ENCODE assay signal across 11 mouse cellular contexts in genomic region chr4:128948137-128948674, GRCm38 (mm10). TPM values are rescaled to one million over a fixed set of nuclear protein-coding genes. Genes with fewer than 3 reads are reported as not detected.
DNase-seq lines count a peak whose midpoint lies in the region; ATAC-seq and TF ChIP-seq lines count a peak whose summit lies in the region.
"Had no signal": no experiment of that assay in that cellular context is flagged by ENCODE, and none has a peak within 500 bp of the region (broad histone marks: within the 10 kb centered on the region; RNA-seq: fewer than 3 reads in every experiment).

No protein-coding gene starts in this region.

- no peaks in the 10 kb centered on the region for H3K9me3 ChIP-seq in heart, embryonic 11.5 days (replicated peaks; ENCODE audit: control insufficient read depth, low read length)
- H3K9me3 ChIP-seq in neural tube, embryonic 11.5 days (ENCODE audit: control insufficient read depth, low read length) = no peaks in the 10 kb centered on the region
- H3K9me3 ChIP-seq: embryonic facial prominence, embryonic 15.5 days; liver, embryonic 15.5 days; stomach, embryonic 15.5 days had no signal

- peak in 1 of 2 experiments; percentile 28 for DNase-seq in heart, adult 2 months
- DNase-seq in right cerebral cortex, postnatal 14 days = peak; percentile 58
- no peak for DNase-seq in right cerebral cortex, postnatal 36 days (ENCODE audit: low spot score in 2 of 2)
- DNase-seq in brain, adult 2 months (ENCODE audit: low read depth, low spot score) = peak; percentile 71
- DNase-seq in neural tube, embryonic 11.5 days (ENCODE audit: low spot score) = peak; percentile 69
- DNase-seq in Muller cell, postnatal 12 days (ENCODE audit: inconsistent ontology term) = no peak

- H3K4me3 ChIP-seq in heart, adult 2 months = no peak overlapping the region
- H3K4me3 ChIP-seq in heart, embryonic 11.5 days (ENCODE audit: low read depth, low read length) = no peak overlapping the region
- H3K4me3 ChIP-seq in neural tube, embryonic 11.5 days (ENCODE audit: low read depth, low read length) = no peak overlapping the region
- H3K4me3 ChIP-seq: embryonic facial prominence, embryonic 15.5 days; liver, embryonic 15.5 days; stomach, embryonic 15.5 days had no signal

- H3K79me2 ChIP-seq in heart, adult 2 months (replicated peaks; ENCODE audit: control insufficient read depth, insufficient read depth, low read length) = no peaks in the 10 kb centered on the region

- no peaks in the 10 kb centered on the region; the same call in none of the 2 replicates for H3K4me1 ChIP-seq in heart, adult 2 months (ENCODE audit: control insufficient read depth, insufficient read depth, low read length)
- H3K4me1 ChIP-seq in heart, embryonic 11.5 days (ENCODE audit: control insufficient read depth, insufficient read depth, low read length) = no peaks in the 10 kb centered on the region
- no peaks in the 10 kb centered on the region for H3K4me1 ChIP-seq in neural tube, embryonic 11.5 days (ENCODE audit: control insufficient read depth, insufficient read depth, low read length)
- H3K4me1 ChIP-seq: stomach, embryonic 15.5 days had no signal

- no peak for TF ChIP-seq POLR2A in heart, adult 2 months (IDR thresholded peaks at IDR 0.05; ENCODE audit: insufficient read depth, low read depth, low read length)

- H3K9ac ChIP-seq in heart, adult 2 months (ENCODE audit: low read depth, low read length) = no peak overlapping the region
- no peak overlapping the region for H3K9ac ChIP-seq in heart, embryonic 11.5 days (ENCODE audit: low read depth, low read length)
- no peak overlapping the region for H3K9ac ChIP-seq in neural tube, embryonic 11.5 days (ENCODE audit: low read length)
- H3K9ac ChIP-seq: embryonic facial prominence, embryonic 15.5 days; liver, embryonic 15.5 days; stomach, embryonic 15.5 days had no signal

- WGBS in heart, adult 2 months = 29% methylated on average over 6 of the region's 6 CpGs
- 31% methylated on average over 6 of the region's 6 CpGs for WGBS in heart, embryonic 11.5 days (ENCODE audit: insufficient replicate concordance)
- 33% methylated on average over 6 of the region's 6 CpGs for WGBS in neural tube, embryonic 11.5 days

- H3K4me2 ChIP-seq in heart, embryonic 11.5 days = no peak overlapping the region
- H3K4me2 ChIP-seq in neural tube, embryonic 11.5 days (ENCODE audit: low read depth) = no peak overlapping the region

- intact Hi-C loops in heart, adult 2 months (cut with DNase I) = no loop called here

- no peaks in the 10 kb centered on the region for H3K27me3 ChIP-seq in heart, adult 2 months (ENCODE audit: control insufficient read depth, insufficient read depth, low read length)
- H3K27me3 ChIP-seq in heart, embryonic 11.5 days (ENCODE audit: control insufficient read depth, insufficient read depth, low read length) = no peaks in the 10 kb centered on the region
- H3K27me3 ChIP-seq in neural tube, embryonic 11.5 days (ENCODE audit: control insufficient read depth, insufficient read depth, low read length) = no peaks in the 10 kb centered on the region
- H3K27me3 ChIP-seq: embryonic facial prominence, embryonic 15.5 days; stomach, embryonic 15.5 days had no signal

- no peak for TF ChIP-seq EP300 in heart, adult 2 months (IDR thresholded peaks at IDR 0.05; ENCODE audit: insufficient read depth, low read depth, low read length)

- H3K27ac ChIP-seq in heart, adult 2 months = no peak overlapping the region
- no peak overlapping the region for H3K27ac ChIP-seq in heart, embryonic 11.5 days (ENCODE audit: low read depth, low read length)
- H3K27ac ChIP-seq in neural tube, embryonic 11.5 days (ENCODE audit: low read depth, low read length) = no peak overlapping the region
- H3K27ac ChIP-seq: embryonic facial prominence, embryonic 15.5 days; liver, embryonic 15.5 days; stomach, embryonic 15.5 days had no signal

- H3K36me3 ChIP-seq in heart, adult 2 months (ENCODE audit: control insufficient read depth, insufficient read depth, low read length) = no peaks in the 10 kb centered on the region
- no peaks in the 10 kb centered on the region for H3K36me3 ChIP-seq in heart, embryonic 11.5 days (ENCODE audit: control insufficient read depth, insufficient read depth, low read length)
- no peaks in the 10 kb centered on the region for H3K36me3 ChIP-seq in neural tube, embryonic 11.5 days (ENCODE audit: control insufficient read depth, insufficient read depth, low read length)
- H3K36me3 ChIP-seq: liver, embryonic 15.5 days; stomach, embryonic 15.5 days had no signal

- peak; percentile 70 for TF ChIP-seq CTCF in heart, adult 2 months (IDR thresholded peaks at IDR 0.05)

- no peak for ATAC-seq in heart, embryonic 11.5 days (replicated peaks; ENCODE audit: insufficient number of reproducible peaks, low FRiP score, low TSS enrichment)
- ATAC-seq in hematopoietic stem cell, adult 5-6 weeks (replicated peaks in 1 of 2; ENCODE audit: insufficient read depth in 1 of 2, low FRiP score in 2 of 2, low TSS enrichment in 1 of 2, low read depth in 1 of 2, poor library complexity in 2 of 2, severe bottlenecking in 2 of 2) = peak; percentile 53 to 56; a peak in 3 of 4 replicates
- no peak for ATAC-seq in neural tube, embryonic 11.5 days (ENCODE audit: insufficient read depth, low FRiP score, low TSS enrichment)

RNA-seq across cellular contexts. Expression of gene Azin2, which starts 14.0 kb away (rescaled TPM):
- total RNA-seq in heart, adult 2 months (2021) = 1 to 10 TPM; 2.0 to 3.0 TPM
- 3.2 and 3.7 TPM in 2 replicates for polyA plus RNA-seq in heart, adult 2 months (2012; rRNA removed)
- 4.1 and 4.6 TPM in 2 replicates for polyA plus RNA-seq in heart, embryonic 11.5 days (2014; fragmentation: Nextera tagmentation; extraction: Ambion mirVana)
- total RNA-seq in hematopoietic stem cell, adult 5-6 weeks (2017) = 2.8 and 16.9 TPM in 2 replicates
- 12.9 and 14.6 TPM in 2 replicates for polyA plus RNA-seq in neural tube, embryonic 11.5 days (2014; fragmentation: Nextera tagmentation; extraction: Ambion mirVana)

RNA-seq across cellular contexts. Expression of gene Ak2, which starts 43.6 kb away (rescaled TPM):
- 10 to 100 TPM; 63.1 to 70.5 TPM for total RNA-seq in heart, adult 2 months (2021)
- polyA plus RNA-seq in heart, adult 2 months (2012; rRNA removed) = 41.8 and 43.4 TPM in 2 replicates
- polyA plus RNA-seq in heart, embryonic 11.5 days (2014; fragmentation: Nextera tagmentation; extraction: Ambion mirVana) = 139 and 147 TPM in 2 replicates
- 129 and 145 TPM in 2 replicates for total RNA-seq in hematopoietic stem cell, adult 5-6 weeks (2017)
- 133 and 134 TPM in 2 replicates for polyA plus RNA-seq in neural tube, embryonic 11.5 days (2014; fragmentation: Nextera tagmentation; extraction: Ambion mirVana)

Comparison
In these comparisons a context has a peak if more than half of its experiments do, and no peak if none do; other contexts are left out.
1. DNase-seq: peak in right cerebral cortex, postnatal 14 days (single experiment), brain, adult 2 months (single experiment) and neural tube, embryonic 11.5 days (single experiment); none in right cerebral cortex, postnatal 36 days (0 of 2) and Muller cell, postnatal 12 days (single experiment).
2. ATAC-seq: peak in hematopoietic stem cell, adult 5-6 weeks (2 of 2); none in heart, embryonic 11.5 days (single experiment) and neural tube, embryonic 11.5 days (single experiment).